Mouse (Mus musculus): ENCODE results near the gene Cdyl. TPM values are rescaled to one million over a fixed set of nuclear protein-coding genes. Genes with fewer than 3 reads are reported as not detected.
A peak's percentile ranks its signal among the peaks of the same experiment; 100 is the strongest.
"Not testable (repeated sequence)": the region's sequence is repeated elsewhere in the genome, so short reads cannot be mapped to it uniquely, and the experiment has no call there.

Cdyl gene
- total RNA-seq, 2 experiments from 2014 or later: 8.6 to 9.0 TPM

DNA sequence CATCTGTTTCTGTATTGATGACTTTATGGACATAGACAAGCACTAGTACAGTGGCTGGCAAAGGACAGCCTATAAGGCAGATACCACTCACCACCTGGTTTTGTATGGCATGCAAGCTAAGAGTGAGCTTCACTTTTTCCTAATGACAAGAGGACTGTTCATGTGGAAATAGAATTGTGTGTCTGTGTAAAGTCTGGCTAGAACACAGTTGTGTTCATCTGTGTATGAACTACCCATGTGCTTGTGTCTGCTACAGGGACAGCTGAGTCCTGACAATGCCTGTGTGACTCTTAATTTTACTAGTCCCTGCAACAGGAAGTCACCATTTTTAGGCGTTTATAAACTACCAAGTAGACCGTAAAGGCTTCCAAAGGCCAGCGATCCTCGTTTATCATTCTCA is 158.4 kb downstream of the Cdyl start:
- DNase-seq: no peak
- intact Hi-C loops (cut with DNase I): no loop called here

DNA sequence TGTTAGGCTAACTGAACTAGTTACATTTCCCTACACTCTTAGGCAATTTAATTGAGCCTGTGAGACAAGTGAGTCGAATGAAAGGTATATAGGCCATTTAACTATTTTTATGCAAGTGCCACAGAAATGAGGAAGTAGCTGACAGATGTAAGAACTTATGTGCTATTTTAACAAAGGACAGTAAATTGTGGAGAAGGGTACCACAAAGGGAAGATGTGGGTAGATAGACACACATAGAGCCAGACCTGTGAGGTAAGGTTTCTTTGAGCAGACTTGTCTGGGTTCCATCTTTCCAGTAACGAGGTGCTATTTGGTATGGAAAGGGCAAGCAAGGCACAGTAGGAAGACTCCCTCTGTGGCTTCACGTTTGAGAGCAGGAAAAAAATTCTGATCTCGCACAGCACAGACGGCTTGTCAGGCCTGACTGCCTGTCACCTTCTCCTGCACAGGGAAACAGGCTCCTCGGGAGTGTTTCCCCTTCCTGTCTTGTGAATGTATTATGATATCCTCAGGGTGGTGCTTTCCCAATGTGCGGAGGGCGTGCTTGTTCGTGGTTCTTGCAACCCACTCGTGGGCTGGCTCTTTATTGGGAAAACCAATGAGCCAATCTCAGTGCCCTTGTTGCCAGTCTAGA is 162.3 kb downstream of the Cdyl start:
- intact Hi-C loops (cut with DNase I): no loop called here
- no peak for DNase-seq

DNA sequence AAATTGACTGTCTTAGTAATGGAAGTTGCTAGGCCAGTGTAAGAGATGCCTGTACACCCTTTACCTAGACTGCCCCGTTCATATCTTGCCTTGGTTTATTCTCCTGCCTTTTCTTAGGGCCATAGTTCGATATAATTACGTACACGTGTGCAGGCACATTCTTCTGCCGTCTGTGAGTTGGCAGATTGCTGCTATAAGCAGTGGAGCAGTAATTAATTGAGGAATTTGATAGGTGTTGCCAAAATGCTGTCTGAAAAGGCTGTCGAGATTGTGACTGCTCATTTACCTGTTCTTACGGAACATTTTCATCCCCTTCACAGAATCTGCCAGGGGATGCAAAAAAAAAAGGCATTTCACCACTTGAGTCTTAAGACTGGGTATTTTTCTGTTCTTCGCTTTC is 163.2 kb downstream of the Cdyl start:
- intact Hi-C loops (cut with DNase I): no loop called here
- DNase-seq: no peak

DNA sequence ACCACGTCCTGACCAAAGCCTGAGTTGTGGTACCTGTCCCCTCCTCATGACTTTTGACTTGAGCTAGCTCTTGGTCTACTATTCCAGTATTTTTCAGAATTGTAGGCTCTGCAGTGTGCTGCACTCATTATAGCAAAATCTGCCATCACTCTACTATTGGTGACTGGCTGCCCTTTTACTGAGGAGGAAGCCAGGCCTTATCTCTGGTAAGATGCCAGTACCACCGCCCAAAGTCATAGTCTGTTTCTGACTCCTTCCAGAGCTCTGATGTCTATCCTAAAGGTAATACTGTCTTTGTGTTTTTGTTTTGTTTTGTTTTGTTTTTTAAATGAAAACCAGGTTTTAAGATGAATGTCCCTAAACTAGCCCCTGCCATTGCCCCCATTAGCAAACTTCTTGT is 166.0 kb downstream of the Cdyl start:
- DNase-seq: no peak
- intact Hi-C loops (cut with DNase I): no loop called here

DNA sequence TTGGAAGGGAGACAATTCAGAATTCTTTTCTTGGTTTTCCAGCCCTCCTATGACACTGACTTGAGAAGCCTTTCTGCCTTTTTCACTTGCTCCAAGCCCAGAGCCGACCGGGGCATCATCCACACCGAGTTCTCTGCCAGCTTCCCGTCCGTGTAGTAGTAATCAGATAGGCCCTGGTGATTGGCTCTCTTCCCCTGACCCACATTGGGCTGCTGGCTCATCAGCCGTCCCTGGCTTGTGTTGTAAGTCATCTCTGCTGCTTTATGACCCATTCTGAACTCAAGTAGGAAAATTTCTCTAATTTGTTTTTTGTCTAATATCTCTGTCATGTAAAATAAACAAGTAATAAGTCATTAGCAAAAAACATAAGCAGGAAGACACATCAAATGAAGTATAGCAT is 173.0 kb downstream of the Cdyl start:
- intact Hi-C loops (cut with DNase I): no loop called here
- DNase-seq: peak in 1 of 2 experiments; percentile 27

DNA sequence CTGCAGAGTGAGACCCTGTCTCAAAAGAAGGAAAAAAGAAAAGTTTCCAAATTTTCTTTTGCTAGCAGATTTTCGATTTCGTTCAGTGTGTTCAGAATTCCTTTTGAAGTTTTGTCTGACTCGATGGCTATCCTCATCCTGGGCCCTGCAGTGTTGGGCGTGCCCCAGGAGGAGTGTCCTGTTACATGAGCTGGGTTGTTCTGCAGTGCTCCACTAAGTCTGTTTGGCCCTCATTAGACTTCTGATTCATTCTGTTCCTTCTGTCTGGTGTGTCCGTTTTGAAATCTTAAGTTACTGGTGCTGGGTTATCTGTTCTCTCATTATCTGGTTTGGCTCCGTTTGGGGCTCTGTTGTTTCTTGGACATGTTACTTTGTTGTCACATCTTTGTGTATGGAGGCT is 174.3 kb downstream of the Cdyl start:
- no peak for DNase-seq
- intact Hi-C loops (cut with DNase I): no loop called here

DNA sequence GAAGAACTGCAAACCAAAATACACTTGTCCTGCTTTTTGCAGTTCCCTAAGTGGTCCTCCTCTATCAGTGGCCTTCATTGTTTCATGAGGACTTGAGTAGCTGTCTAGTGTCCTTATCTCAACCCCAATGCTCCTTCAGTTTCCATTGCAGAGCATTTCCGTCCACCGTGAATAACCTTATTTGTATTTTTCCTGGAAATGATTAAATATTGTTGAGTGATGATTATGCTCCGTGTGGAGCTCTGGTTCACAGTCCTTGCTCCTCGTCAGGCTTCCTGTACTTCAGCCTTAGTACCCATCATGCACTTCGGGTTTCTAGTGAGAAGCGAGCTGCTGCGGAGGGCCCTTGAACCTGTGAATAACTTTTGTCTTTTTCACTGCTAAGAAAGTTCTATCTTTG is 176.0 kb downstream of the Cdyl start:
- intact Hi-C loops (cut with DNase I): no loop called here
- DNase-seq: no peak

DNA sequence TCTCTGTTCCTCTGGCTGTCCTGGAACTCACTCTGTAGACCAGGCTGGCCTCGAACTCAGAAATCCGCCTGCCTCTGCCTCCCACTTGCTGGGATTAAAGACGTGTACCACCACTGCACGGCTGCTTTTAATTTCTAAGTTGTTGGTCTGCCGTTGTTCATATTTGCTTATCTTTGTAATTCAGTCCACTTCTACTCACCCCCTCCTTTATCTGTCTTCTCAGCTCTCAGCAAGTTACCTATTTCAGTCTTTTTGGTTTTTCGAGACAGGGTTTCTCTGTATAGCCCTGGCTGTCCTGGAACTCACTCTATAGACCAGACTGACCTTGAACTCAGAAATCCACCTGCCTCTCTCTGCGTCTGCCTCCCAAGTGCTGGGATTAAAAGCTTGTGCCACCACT is 176.9 kb downstream of the Cdyl start:
- intact Hi-C loops (cut with DNase I); DNase-seq: not testable (repeated sequence)

DNA sequence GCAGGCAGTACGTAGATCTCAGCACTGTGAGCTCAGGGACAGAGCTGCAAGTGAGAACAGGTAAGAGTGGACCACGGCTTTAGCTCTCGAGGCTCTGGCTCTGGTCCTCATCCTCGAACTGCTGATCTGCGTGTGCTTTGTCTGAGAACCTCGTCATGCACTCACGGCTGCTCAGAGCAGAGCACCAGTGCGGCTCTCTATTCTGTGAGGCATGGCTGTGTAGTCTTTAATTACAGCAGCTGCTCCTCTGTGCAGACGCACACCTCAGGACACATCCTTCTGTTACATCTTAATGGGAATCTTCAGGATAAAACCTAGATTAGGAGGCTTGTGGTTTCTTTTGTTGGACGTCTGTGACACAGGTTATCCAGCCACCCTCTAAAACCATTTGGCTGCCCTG is 180.5 kb downstream of the Cdyl start:
- intact Hi-C loops (cut with DNase I): no loop called here
- DNase-seq: no peak

DNA sequence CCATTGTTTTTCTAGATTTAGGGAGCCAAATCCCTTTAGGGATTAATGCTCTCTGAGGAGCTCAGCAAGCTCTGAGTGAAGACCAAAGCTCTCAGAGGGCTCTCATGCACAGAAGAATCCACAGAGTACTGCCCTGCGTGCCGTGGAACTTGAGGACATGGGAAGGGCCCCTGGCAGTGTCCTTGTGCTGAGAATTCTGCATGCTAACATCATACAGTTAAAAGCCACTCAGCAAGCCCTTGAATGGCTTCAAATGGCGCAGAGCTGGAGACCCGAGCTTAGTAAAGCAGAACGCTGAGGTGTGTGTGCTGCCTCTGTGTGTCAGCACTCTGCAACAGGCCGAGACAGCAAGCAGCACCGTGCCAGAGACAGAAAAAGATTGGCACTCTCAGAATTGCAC is 183.8 kb downstream of the Cdyl start:
- intact Hi-C loops (cut with DNase I): no loop called here
- DNase-seq: no peak

DNA sequence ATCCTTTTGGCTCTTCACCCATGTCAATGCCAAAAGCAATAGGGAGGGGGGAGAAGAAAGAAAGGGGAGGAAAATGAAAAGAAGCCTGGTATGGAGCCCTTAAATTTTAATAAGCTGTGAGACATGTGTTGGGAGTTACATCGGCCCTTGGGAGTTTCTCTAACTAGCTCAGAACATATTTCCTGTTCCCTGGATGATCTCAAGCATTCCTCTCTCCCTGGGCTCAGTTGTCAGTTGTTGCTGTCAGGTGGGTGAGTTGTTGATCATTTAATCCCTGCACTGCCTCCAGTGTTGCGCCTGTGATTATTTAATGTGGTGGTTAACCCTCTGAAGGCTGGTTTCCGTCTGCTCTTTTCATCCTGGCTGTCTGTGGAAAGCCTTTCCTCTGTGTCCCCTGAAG is 185.7 kb downstream of the Cdyl start:
- no peak for DNase-seq
- intact Hi-C loops (cut with DNase I): no loop called here

DNA sequence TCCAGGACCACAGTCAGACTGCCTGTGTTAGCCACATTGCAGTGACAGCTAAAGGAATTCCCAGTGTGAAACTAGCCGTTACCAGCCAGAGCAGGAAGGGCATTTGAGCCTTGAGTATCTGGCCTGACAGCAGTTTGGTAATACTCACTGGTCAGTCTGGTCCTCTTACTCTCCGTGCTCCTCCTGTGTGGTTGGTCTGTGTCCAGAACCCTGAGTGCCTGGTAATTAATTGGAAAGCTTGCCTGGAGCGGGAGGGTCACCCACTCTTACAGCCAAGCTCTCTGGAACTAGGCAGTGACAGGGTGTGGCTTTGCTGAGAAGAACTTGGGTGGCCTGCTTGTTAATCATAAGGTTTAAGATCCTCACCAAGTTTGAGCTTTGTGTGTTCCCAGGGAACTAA is 189.1 kb downstream of the Cdyl start:
- DNase-seq: peak; percentile 21 to 47
- intact Hi-C loops (cut with DNase I): no loop called here

DNA sequence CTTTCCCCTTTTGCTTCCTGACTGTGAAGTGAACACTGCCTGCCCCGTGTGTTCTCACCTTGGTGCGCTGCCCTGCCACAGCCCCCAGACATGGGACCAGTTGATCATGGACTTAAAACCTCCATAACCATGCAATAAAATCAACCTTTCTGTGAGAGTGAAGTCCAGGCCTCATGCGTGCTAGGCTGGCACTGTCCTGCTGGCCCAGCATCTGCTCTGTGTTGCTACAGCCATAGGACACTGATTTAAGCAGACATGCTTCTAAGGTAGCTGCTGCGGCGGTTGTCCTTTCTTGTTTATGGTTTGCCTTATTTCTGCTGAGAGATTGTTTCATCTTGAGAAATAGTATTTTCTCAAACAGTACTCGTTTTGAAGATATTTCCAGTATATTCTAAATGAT is 191.9 kb downstream of the Cdyl start:
- intact Hi-C loops (cut with DNase I): no loop called here
- no peak for DNase-seq

DNA sequence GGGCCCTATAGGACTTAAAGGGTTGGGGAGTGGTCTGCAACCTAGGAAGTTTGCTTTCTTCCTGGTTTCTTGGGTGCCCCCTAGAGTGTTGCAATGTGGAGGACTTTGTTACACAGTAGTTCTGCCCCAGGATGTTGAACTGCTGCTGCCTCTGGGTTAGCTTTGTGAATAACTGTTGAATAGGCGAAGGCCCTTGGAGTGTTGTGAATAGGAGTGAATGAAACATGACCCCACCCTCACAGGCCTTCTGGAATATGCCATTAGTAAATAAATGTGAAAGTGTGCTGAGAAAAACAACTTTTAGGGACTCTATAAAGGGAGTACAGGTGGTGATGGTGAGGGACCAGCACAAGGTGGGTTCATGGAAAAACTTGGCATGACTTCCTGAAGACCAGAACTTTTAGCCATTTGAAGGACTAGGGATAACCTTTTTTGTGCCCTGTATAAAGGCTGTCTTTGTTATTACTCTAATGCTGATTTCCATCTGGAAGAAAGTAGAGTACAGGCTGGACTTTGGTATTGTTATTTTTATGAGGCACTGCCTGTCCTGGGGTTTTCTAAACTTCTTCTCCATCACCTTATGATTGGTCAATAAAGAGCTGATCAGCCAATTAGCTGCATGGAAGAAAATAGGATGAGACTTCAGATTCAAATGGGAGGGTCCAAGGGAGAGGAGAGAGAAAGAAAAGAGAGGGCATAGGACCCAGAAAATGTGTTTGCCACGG is 193.4 kb downstream of the Cdyl start:
- intact Hi-C loops (cut with DNase I): no loop called here
- DNase-seq: no peak

DNA sequence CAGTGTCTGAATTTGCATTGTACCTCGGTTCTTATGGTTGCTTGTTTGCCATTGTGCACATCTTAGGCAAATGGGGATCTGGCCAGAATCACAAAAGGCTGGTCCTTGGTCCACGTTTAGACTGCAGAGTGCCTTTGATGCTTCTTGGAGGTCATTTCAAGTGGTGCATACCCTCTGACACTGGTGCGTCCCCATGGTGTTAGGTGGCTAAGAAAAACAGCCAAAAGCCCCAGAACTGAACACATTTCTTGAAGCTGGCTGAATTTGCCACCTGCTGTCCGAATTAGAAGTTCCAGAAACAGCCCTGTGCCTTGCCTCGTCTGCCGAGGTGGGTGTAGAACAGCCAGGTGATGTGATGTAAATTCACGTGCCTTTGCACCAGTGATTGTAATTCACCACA is 197.9 kb downstream of the Cdyl start:
- DNase-seq: no peak
- intact Hi-C loops (cut with DNase I): no loop called here

DNA sequence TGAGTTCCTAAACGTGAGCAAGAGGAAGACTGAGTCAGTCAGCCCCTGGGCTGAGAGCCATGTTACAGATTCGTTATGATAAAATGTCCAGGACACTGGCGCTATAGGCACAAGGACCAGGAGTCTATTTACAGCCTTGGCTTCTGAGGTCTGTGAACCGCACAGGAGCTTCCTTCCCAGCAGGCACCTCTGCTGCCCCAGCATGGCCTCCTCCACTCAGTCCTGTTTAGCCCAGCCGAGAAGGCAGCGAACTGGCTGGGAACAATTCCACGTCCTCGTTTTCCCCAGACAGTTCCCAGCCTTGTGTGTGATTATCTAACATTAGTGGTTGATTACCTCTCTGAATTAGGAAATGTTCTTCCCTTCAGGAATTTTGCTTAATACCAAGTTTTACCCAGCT is 201.3 kb downstream of the Cdyl start:
- DNase-seq: peak in 1 of 2 experiments; percentile 29
- intact Hi-C loops (cut with DNase I): no loop called here

DNA sequence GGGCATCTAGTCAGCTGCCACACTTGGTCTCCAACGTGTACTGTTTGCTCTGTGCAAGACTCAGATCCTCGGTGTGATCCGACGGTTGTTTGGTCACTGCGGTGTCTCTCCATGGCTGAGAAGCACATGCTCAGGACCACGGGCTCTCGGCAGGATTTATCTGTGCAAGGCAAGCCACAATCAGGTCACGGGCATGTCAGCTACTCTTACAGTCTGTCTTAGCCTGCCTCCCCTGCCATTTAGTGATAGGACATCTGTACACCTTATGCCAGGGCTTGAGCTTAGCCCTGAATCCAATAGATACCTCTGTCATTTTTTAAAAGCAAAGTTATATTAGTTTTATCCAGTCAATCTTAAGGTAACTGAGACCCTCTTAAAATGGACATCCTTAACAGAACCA is 211.0 kb downstream of the Cdyl start:
- intact Hi-C loops (cut with DNase I): no loop called here
- DNase-seq: no peak

DNA sequence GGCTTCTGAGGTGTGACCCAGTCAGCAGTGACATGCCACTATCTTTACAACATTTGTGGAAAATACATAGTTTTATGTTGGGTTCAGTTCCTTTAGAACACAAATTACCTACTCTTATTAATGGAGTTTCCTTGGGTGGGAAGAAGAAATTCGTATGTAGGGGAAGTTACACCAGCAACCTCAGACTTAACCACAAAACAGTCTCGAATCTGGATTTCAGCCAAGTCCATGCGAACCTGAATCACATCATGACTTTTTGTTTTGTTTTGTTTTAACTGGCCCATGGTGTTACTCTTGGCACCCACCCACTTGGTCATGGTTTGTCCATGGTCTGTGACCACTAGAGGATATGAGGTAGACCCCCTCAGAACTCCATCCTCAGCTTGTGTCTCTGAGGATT is 211.5 kb downstream of the Cdyl start:
- DNase-seq: no peak
- intact Hi-C loops (cut with DNase I): no loop called here

DNA sequence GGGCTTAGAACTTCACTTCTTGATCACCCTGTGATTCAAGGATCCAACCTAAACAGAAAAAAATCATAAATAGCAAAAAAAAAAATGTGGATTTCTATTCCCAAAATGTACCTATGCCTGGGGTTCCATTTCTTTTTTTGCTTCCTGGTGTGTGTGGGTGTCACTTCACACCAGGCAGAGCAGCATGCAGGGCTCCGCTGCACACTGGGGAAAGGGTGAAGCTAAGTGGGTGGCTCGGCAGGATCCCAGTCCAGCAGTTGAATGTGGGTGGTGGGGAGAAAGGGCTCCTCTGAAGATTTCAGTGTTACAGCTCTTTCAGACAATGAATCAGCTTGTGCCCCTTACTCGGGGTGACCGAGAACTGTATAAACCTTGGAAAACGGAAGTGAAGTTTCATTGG is 215.8 kb downstream of the Cdyl start:
- no peak for DNase-seq
- intact Hi-C loops (cut with DNase I): no loop called here

DNA sequence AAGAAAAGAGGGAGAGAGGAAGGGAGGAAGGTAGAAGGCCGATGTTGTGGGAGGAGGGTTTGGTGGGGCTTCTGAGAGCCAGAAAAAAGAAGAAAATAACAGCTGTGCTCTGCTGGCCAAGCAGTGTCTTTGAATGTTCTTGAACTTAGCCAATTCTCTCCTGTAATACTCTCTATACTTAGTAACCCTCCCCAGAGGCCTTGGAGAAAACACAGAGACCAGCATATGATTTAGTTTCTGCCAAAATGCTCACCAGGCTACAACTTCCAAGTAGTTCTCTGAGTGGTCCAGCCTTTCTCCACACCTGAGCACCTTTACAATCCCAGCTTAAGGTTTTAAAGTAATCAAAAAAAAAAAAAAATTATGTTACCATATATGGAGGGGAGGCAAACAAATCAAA is 218.6 kb downstream of the Cdyl start:
- intact Hi-C loops (cut with DNase I): no loop called here
- peak in 1 of 2 experiments; percentile 16 for DNase-seq

DNA sequence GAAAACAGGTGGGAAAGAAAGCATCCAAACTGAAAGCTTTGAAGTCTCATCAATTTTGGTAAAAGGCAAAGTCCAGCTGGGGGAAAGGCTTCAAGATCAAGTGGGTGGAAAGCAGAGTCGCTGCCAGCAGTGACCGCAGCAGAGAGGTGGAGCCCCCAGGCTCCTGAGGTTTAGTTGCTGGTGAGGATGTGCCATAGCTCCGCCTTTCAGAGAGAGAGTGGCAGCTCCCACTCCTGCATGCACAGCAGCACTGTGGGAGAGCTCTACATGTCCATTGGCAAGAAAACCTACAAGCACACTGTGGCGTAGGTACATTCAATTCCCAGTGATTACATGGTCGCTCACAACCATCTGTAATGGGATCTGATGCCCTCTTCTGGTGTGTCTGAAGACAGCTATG is 219.4 kb downstream of the Cdyl start:
- peak in 1 of 2 experiments; percentile 15 for DNase-seq
- intact Hi-C loops (cut with DNase I): no loop called here

DNA sequence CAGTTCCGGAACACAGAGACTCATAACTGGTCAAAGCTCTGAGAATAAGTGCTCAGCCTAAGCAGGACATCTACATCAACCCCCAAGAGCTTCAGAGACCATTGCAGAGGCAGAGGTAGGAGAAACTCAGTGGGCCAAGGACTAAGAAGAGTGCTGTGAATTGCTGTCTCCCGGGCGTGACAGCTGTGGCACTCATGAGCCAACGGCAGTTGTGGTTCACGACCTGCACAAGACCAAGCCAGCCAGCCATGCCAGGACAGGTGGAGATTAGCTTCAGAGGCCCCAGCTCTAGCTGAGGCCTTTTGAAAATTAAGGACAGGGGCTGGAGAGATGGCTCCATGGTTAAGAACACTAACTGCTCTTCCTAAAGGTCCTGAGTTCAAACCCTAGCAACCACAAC is 219.9 kb downstream of the Cdyl start:
- no peak for DNase-seq
- intact Hi-C loops (cut with DNase I): no loop called here

Data from heart, postnatal 14 days (tissue).